Mouse (Mus musculus): ENCODE results near the gene AC124108.1.
"Not testable (repeated sequence)": the region's sequence is repeated elsewhere in the genome, so short reads cannot be mapped to it uniquely, and the experiment has no call there.

The AC124108.1 gene

GRCm38 (mm10) chr1:132191093-132191785 lies at the start of gene AC124108.1, which contains the start of gene Lemd1:
Gene AC124108.1 (plus strand): TSS chr1:132191457.
Gene Lemd1 (plus strand): TSS chr1:132191431.
- peak in 1 of 2 experiments; percentile 9 for DNase-seq

GRCm38 (mm10) chr1:132141753-132142152 lies 49.5 kb upstream of the AC124108.1 start:
- no peak for DNase-seq

- DNase-seq, result peak; percentile 70 to 72
Measured at GRCm38 (mm10) chr1:132143079-132143478, 48.2 kb upstream of the AC124108.1 start.

GRCm38 (mm10) chr1:132143730-132144129 lies 47.5 kb upstream of the AC124108.1 start:
- DNase-seq, result no peak

- no peak for DNase-seq
Measured at GRCm38 (mm10) chr1:132144223-132144622, 47.0 kb upstream of the AC124108.1 start.

GRCm38 (mm10) chr1:132144837-132145236 lies 46.4 kb upstream of the AC124108.1 start:
- no peak for DNase-seq

- peak; percentile 79 to 85 for DNase-seq
Measured at GRCm38 (mm10) chr1:132145973-132146685, 45.1 kb upstream of the AC124108.1 start.

- no peak for DNase-seq
Measured at GRCm38 (mm10) chr1:132149410-132149809, 41.8 kb upstream of the AC124108.1 start.

GRCm38 (mm10) chr1:132150171-132150570 lies 41.1 kb upstream of the AC124108.1 start:
- peak; percentile 67 to 86 for DNase-seq

GRCm38 (mm10) chr1:132150817-132151601 lies 40.2 kb upstream of the AC124108.1 start:
- DNase-seq, result peak; percentile 68 to 73

GRCm38 (mm10) chr1:132151908-132152307 lies 39.3 kb upstream of the AC124108.1 start:
- DNase-seq, result no peak

GRCm38 (mm10) chr1:132153086-132153690 lies 38.1 kb upstream of the AC124108.1 start:
- DNase-seq, result no peak

GRCm38 (mm10) chr1:132153691-132154090 lies 37.6 kb upstream of the AC124108.1 start:
- DNase-seq, result no peak

- peak; percentile 85 to 92 for DNase-seq
Measured at GRCm38 (mm10) chr1:132155737-132156136, 35.5 kb upstream of the AC124108.1 start.

GRCm38 (mm10) chr1:132157016-132157781 lies 34.1 kb upstream of the AC124108.1 start:
- peak; percentile 92 to 96 for DNase-seq

GRCm38 (mm10) chr1:132157808-132158207 lies 33.4 kb upstream of the AC124108.1 start:
- DNase-seq, result no peak

- peak in 1 of 2 experiments; percentile 60 for DNase-seq
Measured at GRCm38 (mm10) chr1:132158741-132159140, 32.5 kb upstream of the AC124108.1 start.

- no peak for DNase-seq
Measured at GRCm38 (mm10) chr1:132159681-132160080, 31.6 kb upstream of the AC124108.1 start.

GRCm38 (mm10) chr1:132161211-132161880 lies 29.9 kb upstream of the AC124108.1 start:
- DNase-seq, result no peak

GRCm38 (mm10) chr1:132162618-132163017 lies 28.6 kb upstream of the AC124108.1 start:
- not testable (repeated sequence) for DNase-seq
